Mouse (Mus musculus) heart, postnatal 0 days (tissue): Measurements from ENCODE around the gene Krt18. TPM values are rescaled to one million over a fixed set of nuclear protein-coding genes. Genes with fewer than 3 reads are reported as not detected.
A peak's percentile ranks its signal among the peaks of the same experiment; 100 is the strongest.

Experiments used
- ATAC-seq: fragments of 200-750 bp; cut with Nextera tagmentation; 2 replicates; pipeline ENCODE4 v1.8.0; 2017; ENCODE audit warnings: low read depth, moderate number of reproducible peaks, moderate library complexity; ENCODE audit not compliant: insufficient read depth
- DNase-seq: peaks from one replicate; pipeline ENCODE4 v3.0.0-alpha.2; 2016; ENCODE audit warnings: low spot score
- H3K27ac ChIP-seq: fragments of 300-500 bp; sonication (generic); 2 replicates; pipeline ENCODE4 v1.5.1; 2014; ENCODE audit warnings: low read depth, mild to moderate bottlenecking
- H3K27me3 ChIP-seq: fragments of 300-500 bp; sonication (generic); 2 replicates; pipeline ENCODE4 v1.6.1; 2014; ENCODE audit warnings: low read length, mixed read lengths; ENCODE audit not compliant: control insufficient read depth, insufficient read depth
- H3K36me3 ChIP-seq: fragments of 300-500 bp; sonication (generic); replicated peaks from 2 replicates; pipeline ENCODE4 v1.6.1; 2014; ENCODE audit warnings: low read length, mixed read lengths; ENCODE audit not compliant: control insufficient read depth, insufficient read depth
- H3K4me1 ChIP-seq: fragments of 300-500 bp; sonication (generic); 2 replicates; pipeline ENCODE4 v1.6.1; 2014; ENCODE audit warnings: antibody characterized with exemption; ENCODE audit not compliant: control insufficient read depth, insufficient read depth
- H3K4me2 ChIP-seq: fragments of 300-500 bp; sonication (generic); 2 replicates; pipeline ENCODE4 v1.6.1; 2014; ENCODE audit warnings: low read depth, mild to moderate bottlenecking, low read length, moderate library complexity
- H3K4me3 ChIP-seq: fragments of 300-500 bp; sonication (generic); 2 replicates; pipeline ENCODE4 v1.5.1; 2014; ENCODE audit warnings: low read depth, low read length
- H3K9ac ChIP-seq: fragments of 300-500 bp; sonication (generic); replicated peaks from 2 replicates; pipeline ENCODE4 v1.6.1; 2014; ENCODE audit warnings: low read depth, low read length, mixed read lengths
- H3K9me3 ChIP-seq: fragments of 300-500 bp; sonication (generic); replicated peaks from 2 replicates; pipeline ENCODE4 v1.6.1; 2016; ENCODE audit warnings: low read length; ENCODE audit not compliant: control insufficient read depth
- CTCF ChIP-seq: IDR thresholded peaks from 2 replicates; pipeline ENCODE4 v1.5.1; 2016; ENCODE audit warnings: antibody characterized with exemption, control low read depth, low read depth
- EP300 ChIP-seq: IDR thresholded peaks from 2 replicates; pipeline ENCODE4 v1.6.1; 2016; ENCODE audit warnings: antibody characterized with exemption, low read depth
- WGBS: fragments of 180-500 bp; shearing (Covaris S2); extraction: QIAGEN DNeasy Blood & Tissue Kit; methylation state at CpG from one replicate; pipeline ENCODE4 v1.1.7; 2014; 5-methylcytosine and 5-hydroxymethylcytosine counted together
- polyA plus RNA-seq: library from polyadenylated mRNA; unstranded; fragments of >200 nt; fragmentation: Nextera tagmentation; extraction: Ambion mirVana; gene quantifications from 2 replicates; pipeline ENCODE4 v1.2.1, GENCODE M21; 2015
- total RNA-seq: library from RNA; depleted of rRNA; stranded (reverse); fragments of >200 nt; gene quantifications from 2 replicates; pipeline ENCODE4 v1.2.3, GENCODE M21; 2014; ENCODE audit warnings: low replicate concordance

Gene Krt18
- total and polyA plus RNA-seq, 2 experiments from 2014 or later: 15.3 to 75.9 TPM

DNA sequence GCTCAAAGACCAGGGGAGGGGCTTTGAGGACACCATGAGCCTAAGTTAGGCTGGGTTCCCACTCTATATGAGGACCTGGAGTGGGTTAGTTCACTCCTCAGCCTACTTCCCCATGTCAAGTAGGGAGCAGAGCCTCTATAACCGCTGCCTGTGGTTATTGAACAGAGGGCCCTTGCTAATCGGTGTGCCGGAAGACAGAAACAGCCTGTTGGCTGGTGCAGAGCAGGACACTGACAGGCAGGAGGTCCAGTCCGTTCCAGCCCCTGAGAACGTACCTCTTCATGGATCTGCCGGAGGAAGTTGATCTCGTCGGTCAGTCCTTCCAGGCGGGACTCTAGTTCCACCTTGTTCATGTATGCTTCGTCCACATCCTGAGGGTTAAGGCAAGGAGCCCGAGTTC is 28.8 kb upstream of the Krt18 start:
- DNase-seq: no peak
- H3K27me3 ChIP-seq: peaks cover 19% of the 10 kb centered on the region; the same call in 1 of the 2 replicates
- 0 out of 2 replicates have a peak, but pooled peaks cover 4% of the 10 kb centered on the region for H3K9me3 ChIP-seq
- no peak overlapping the region for H3K27ac ChIP-seq
- peaks cover 4% of the 10 kb centered on the region for H3K4me1 ChIP-seq
- TF ChIP-seq EP300 (no peak), CTCF (no peak)
- WGBS: 83% methylated on average over 11 of the region's 11 CpGs
- no peak overlapping the region for H3K4me2 ChIP-seq
- no peak for ATAC-seq
- H3K4me3 ChIP-seq: no peak overlapping the region
- no peak overlapping the region for H3K9ac ChIP-seq
- H3K36me3 ChIP-seq: no peaks in the 10 kb centered on the region

DNA sequence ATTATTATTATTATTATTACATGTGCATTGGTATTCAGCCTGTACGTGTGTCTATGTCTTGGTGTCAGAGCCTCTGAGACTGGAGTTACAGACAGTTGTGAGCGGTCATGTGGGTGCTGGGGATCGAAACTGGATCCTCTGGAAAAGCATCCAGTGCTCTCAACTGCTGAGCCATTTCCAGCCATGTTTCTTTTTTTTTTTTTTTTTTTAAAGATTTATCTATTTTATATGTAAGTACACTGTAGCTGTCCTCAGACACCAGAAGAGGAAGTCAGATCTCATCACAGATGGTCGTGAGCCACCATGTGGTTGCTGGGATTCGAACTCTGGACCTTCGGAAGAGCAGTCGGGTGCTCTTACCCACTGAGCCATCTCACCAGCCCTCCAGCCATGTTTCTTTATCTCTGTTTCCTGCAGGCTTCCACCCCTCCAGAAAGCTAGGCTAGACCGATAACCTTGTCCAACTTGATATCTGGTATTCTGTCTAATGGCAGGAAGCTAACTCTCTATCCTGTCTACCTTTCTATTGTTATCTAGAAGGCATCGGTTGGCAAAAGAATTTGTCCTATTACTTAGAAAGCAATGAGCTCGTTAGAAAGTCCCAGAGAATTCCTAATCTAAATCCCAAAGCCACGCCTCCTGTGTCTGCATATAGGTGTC is 28.2 kb upstream of the Krt18 start:
- Histone ChIP-seq H3K4me2 (no peak overlapping the region), H3K9me3 (0 out of 2 replicates have a peak, but pooled peaks cover 4% of the 10 kb centered on the region), H3K9ac (no peak overlapping the region), H3K27ac (no peak overlapping the region), H3K4me3 (no peak overlapping the region), H3K36me3 (no peaks in the 10 kb centered on the region), H3K4me1 (peaks cover 4% of the 10 kb centered on the region), H3K27me3 (peaks cover 26% of the 10 kb centered on the region; the same call in 1 of the 2 replicates)
- 81% methylated on average over 11 of the region's 11 CpGs for WGBS
- TF ChIP-seq CTCF (no peak), EP300 (no peak)
- no peak for ATAC-seq
- no peak for DNase-seq

DNA sequence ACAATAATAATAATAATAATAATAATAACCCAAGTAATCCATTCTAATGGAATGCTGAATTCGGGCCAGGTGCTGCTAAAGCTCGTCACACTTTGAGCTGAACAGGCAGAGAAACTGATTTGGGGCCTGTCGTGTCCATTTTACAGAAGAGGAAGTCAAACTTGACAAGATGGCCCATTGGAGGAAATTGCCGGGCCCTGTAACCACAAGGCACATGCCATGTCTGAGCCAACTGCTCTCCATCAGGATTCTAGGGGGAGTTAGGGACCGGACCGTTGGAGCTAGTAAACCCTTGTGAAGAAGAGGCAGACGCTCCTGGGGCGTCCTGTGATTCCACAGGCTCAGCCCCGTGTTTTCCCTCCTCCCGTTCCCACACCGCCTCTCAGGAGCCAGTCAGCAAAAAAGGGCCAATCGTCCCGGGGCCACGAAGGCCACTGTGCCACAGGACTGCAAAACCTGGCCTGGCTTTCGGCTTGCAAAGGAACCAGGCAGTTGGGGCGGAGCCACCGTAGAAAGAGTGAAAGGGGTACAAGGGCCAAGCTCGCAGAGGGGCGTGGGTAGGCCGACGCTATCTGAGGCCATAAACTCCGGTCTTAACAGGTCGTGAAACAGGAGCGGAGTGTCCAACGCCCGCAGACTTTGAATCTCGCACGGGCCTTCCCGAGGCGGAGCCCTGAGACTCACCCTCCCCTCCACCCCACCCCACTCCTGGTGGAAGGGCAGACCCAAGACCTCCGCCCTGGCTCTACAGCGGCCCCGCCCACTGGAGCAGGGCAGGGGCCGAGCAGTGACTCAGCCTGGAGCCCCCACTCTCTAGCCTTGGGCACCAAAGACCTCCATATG is 25.1 kb upstream of the Krt18 start:
- H3K36me3 ChIP-seq: no peaks in the 10 kb centered on the region
- WGBS: 6% methylated on average over 34 of the region's 34 CpGs
- peak; percentile 89 for ATAC-seq
- DNase-seq: peak; percentile 72
- peak overlapping the region; percentile 40 for H3K4me3 ChIP-seq
- peaks cover 4% of the 10 kb centered on the region for H3K4me1 ChIP-seq
- H3K27ac ChIP-seq: no peak overlapping the region
- peak overlapping the region; percentile 24 for H3K9ac ChIP-seq
- TF ChIP-seq CTCF: no peak
- no peak for TF ChIP-seq EP300
- H3K4me2 ChIP-seq: peak overlapping the region; percentile 62
- no peaks in the 10 kb centered on the region for H3K9me3 ChIP-seq
- peaks cover 38% of the 10 kb centered on the region; the same call in 1 of the 2 replicates for H3K27me3 ChIP-seq

DNA sequence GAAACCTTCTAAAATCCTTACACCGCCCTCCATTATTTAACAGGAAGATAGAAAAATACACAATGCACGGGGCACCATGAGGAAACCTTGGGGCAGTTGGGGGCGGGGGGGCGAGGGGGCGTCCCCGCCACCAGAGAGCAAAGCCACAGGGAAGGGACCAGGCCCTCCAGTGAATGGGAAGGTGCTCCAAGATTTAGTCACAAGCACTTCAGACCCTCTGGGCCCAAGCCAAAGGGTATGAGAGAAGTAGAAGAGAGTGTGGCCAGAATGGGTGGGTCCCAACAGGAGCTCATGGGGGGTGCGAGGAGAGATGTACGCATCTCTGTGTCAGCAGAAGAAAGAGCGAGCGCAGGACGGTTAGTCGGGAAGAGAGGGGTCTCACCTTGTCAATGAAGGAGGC is 24.5 kb upstream of the Krt18 start:
- WGBS: 25% methylated on average over 12 of the region's 12 CpGs

DNA sequence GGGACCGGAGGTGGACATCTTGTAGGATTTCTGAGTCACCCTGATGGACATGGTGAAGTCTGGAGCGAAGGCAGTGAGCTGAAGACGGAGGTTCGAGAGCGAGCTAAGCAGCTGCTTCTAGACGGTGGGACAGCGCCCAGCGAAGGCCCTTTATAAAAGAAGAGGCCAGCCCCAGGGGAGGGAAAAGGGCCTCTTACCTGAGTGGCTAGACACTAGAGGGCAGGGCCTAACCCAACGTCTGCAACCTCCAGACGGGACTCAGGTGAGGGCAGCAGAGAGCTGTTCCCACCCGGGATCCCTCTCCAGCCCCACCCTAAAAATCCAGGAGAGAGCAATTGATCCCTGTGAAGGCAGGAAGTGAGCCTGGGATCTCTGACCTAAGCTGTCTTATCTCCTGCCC is 23.8 kb upstream of the Krt18 start, which contains the start of gene Krt8:
Krt8 (minus strand) TSS at position 294 of the 400 bp plus-strand sequence.
- H3K4me3 ChIP-seq: peak within 1 kb of the TSS; percentile 40
- peak within 1 kb of the TSS; percentile 24; the same call in 1 of the 2 replicates for H3K9ac ChIP-seq
- peak within 1 kb of the TSS; percentile 62 for H3K4me2 ChIP-seq
- TF ChIP-seq CTCF: no peak
- no peak for TF ChIP-seq EP300
- H3K36me3 ChIP-seq: no peaks in the 10 kb centered on the region
- H3K4me1 ChIP-seq: peaks cover 4% of the 10 kb centered on the region
- no peaks in the 10 kb centered on the region for H3K9me3 ChIP-seq
- DNase-seq (no peak), ATAC-seq (no peak)
- peaks cover 38% of the 10 kb centered on the region; the same call in 1 of the 2 replicates for H3K27me3 ChIP-seq
- WGBS: 35% methylated on average over 11 of the region's 11 CpGs
- no peak within 1 kb of the TSS for H3K27ac ChIP-seq

More for the DNA sequence above, 24.5 kb upstream of the Krt18 start:
- Histone ChIP-seq H3K9me3 (no peaks in the 10 kb centered on the region), H3K4me2 (peak overlapping the region; percentile 62), H3K36me3 (no peaks in the 10 kb centered on the region), H3K27me3 (peaks cover 38% of the 10 kb centered on the region; the same call in 1 of the 2 replicates), H3K4me3 (peak overlapping the region; percentile 40), H3K27ac (no peak overlapping the region), H3K9ac (peak overlapping the region; percentile 24; the same call in 1 of the 2 replicates), H3K4me1 (peaks cover 4% of the 10 kb centered on the region)
- ATAC-seq: no peak
- no peak for TF ChIP-seq EP300
- TF ChIP-seq CTCF: no peak
- DNase-seq: no peak
